Mouse (Mus musculus): ENCODE data around the gene Grk4.

DNA sequence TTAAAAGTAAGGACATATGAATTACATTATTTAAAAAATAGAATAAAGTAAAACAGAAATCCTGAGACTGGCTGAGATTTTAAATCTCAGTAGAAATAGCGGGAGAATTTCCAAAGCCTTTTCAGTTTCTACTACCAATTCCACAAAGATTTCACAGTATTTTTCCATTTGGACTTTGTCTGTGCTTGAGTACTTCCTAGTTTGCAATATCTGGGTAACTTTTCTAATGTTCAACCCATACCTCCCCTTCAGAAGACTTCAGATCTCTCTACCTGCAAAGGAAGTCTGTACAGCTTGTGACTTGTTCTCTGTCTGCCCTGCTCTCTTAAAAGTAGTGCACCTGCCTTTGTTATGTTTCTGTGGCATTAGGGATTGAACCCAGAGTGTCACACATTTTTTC lies 48.3 kb downstream of the Grk4 start:
- TF ChIP-seq HCFC1 (IDR thresholded peaks at IDR 0.05; ENCODE audit: borderline replicate concordance, insufficient read depth, low read length) = no peak
- TF ChIP-seq ZC3H11A (IDR thresholded peaks at IDR 0.05; ENCODE audit: borderline replicate concordance, low read depth, low read length) = no peak
- TF ChIP-seq ZNF384 (IDR thresholded peaks at IDR 0.05; ENCODE audit: low read depth, low read length) = no peak
- TF ChIP-seq MAFK (IDR thresholded peaks at IDR 0.05; ENCODE audit: insufficient read depth, low read depth, low read length) = no peak

Measured in ES-E14 (cell line).